Mouse (Mus musculus) heart, embryonic 14.5 days (tissue): ENCODE measurements around the gene Stx2. TPM values are rescaled to one million over a fixed set of nuclear protein-coding genes. Genes with fewer than 3 reads are reported as not detected.

ENCODE experiments used
- ATAC-seq: fragments of 200-750 bp; cut with Nextera tagmentation; 2 replicates; pipeline ENCODE4 v1.8.0; 2017; ENCODE audit warnings: low read depth, moderate TSS enrichment; ENCODE audit not compliant: insufficient number of reproducible peaks, insufficient read depth, low FRiP score
- H3K27ac ChIP-seq, 2 experiments: fragments of 200-500 bp in 1 of 2; fragments of 300-500 bp in 1 of 2; sonication (generic) in 1 of 2; replicated peaks in 1 of 2; 2 replicates each; pipeline ENCODE4 v1.5.1; 2012 to 2014; ENCODE audit warnings: low read depth in 2 of 2, low read length in 2 of 2, control low read depth in 1 of 2, mild to moderate bottlenecking in 1 of 2, mixed read lengths in 1 of 2; ENCODE audit not compliant: control insufficient read depth in 1 of 2, insufficient read depth in 1 of 2
- H3K27me3 ChIP-seq: fragments of 300-500 bp; sonication (generic); 2 replicates; pipeline ENCODE4 v1.6.1; 2014; ENCODE audit warnings: mild to moderate bottlenecking, low read length, control low read depth; ENCODE audit not compliant: control insufficient read depth, insufficient read depth
- H3K36me3 ChIP-seq: fragments of 300-500 bp; sonication (generic); 2 replicates; pipeline ENCODE4 v1.6.1; 2014; ENCODE audit warnings: mild to moderate bottlenecking, control low read depth, low read length, mixed read lengths; ENCODE audit not compliant: control insufficient read depth, insufficient read depth
- H3K4me1 ChIP-seq, 2 experiments: fragments of 200-500 bp in 1 of 2; fragments of 300-500 bp in 1 of 2; sonication (generic) in 1 of 2; 2 replicates each; pipeline ENCODE4 v1.6.1; 2012 to 2014; ENCODE audit warnings: low read length in 2 of 2, control low read depth in 1 of 2, mixed read lengths in 1 of 2; ENCODE audit not compliant: control insufficient read depth in 2 of 2, insufficient read depth in 2 of 2
- H3K4me2 ChIP-seq: fragments of 300-500 bp; sonication (generic); 2 replicates; pipeline ENCODE4 v1.6.1; 2014; ENCODE audit warnings: mild to moderate bottlenecking, low read length
- H3K4me3 ChIP-seq, 2 experiments: fragments of 200-500 bp in 1 of 2; fragments of 300-500 bp in 1 of 2; sonication (generic) in 1 of 2; 2 replicates each; pipeline ENCODE4 v1.5.1; 2012 to 2014; ENCODE audit warnings: low read length in 2 of 2, mild to moderate bottlenecking in 2 of 2, control low read depth in 1 of 2, low read depth in 1 of 2, moderate library complexity in 1 of 2; ENCODE audit not compliant: control insufficient read depth in 1 of 2, insufficient read depth in 1 of 2
- H3K9ac ChIP-seq: fragments of 300-500 bp; sonication (generic); 2 replicates; pipeline ENCODE4 v1.6.1; 2014; ENCODE audit warnings: mild to moderate bottlenecking, low read length
- H3K9me3 ChIP-seq: fragments of 300-500 bp; sonication (generic); 2 replicates; pipeline ENCODE4 v1.6.1; 2016; ENCODE audit warnings: low read length, control low read depth; ENCODE audit not compliant: control insufficient read depth
- WGBS: fragments of 180-500 bp; shearing (Covaris S2); extraction: QIAGEN DNeasy Blood & Tissue Kit; methylation state at CpG from one replicate; pipeline ENCODE4 v1.1.7; 2014; 5-methylcytosine and 5-hydroxymethylcytosine counted together
- polyA plus RNA-seq: library from polyadenylated mRNA; unstranded; fragments of >200 nt; fragmentation: Nextera tagmentation; extraction: Ambion mirVana; gene quantifications from 2 replicates; pipeline ENCODE4 v1.2.1, GENCODE M21; 2014

Gene Stx2
- polyA plus RNA-seq, 1 experiment from 2014 or later = 21.3 TPM

DNA sequence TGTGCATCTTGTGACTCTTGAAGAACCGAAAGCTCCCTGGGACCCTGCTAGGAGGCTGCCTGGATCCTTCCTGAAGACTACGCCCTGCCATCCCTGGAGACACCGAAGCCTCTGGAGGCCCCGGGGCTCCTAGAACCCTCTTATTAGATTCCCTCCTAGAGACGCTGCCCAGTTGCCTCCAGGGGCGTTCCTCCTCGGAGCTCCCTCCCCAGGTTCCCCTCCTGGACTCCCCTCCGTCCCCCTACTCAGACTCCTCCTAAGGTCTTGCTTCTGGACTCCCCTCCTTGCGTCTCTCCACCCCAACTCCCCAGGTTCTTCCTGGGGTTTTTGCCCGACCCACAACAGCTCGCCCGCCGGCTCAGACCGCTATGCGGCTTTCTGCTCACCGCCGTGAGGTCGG is 366 bp downstream of the Stx2 start:
- Histone ChIP-seq H3K9me3 (no peaks in the 10 kb centered on the region), H3K36me3 (peaks cover 6% of the 10 kb centered on the region; the same call in 1 of the 2 replicates), H3K27me3 (no peaks in the 10 kb centered on the region), H3K4me3 (peak overlapping the region; percentile 56 to 66), H3K27ac (peak overlapping the region in 1 of 2 experiments; percentile 12; a peak in 2 of 4 replicates), H3K4me1 (peaks cover 7 to 9% of the 10 kb centered on the region in 2 experiments), H3K9ac (peak overlapping the region; percentile 77), H3K4me2 (peak overlapping the region; percentile 85)
- 0% methylated on average over 18 of the region's 18 CpGs for WGBS
- 0 out of 2 replicates have a peak, but pooled peaks have one; percentile 5 for ATAC-seq

DNA sequence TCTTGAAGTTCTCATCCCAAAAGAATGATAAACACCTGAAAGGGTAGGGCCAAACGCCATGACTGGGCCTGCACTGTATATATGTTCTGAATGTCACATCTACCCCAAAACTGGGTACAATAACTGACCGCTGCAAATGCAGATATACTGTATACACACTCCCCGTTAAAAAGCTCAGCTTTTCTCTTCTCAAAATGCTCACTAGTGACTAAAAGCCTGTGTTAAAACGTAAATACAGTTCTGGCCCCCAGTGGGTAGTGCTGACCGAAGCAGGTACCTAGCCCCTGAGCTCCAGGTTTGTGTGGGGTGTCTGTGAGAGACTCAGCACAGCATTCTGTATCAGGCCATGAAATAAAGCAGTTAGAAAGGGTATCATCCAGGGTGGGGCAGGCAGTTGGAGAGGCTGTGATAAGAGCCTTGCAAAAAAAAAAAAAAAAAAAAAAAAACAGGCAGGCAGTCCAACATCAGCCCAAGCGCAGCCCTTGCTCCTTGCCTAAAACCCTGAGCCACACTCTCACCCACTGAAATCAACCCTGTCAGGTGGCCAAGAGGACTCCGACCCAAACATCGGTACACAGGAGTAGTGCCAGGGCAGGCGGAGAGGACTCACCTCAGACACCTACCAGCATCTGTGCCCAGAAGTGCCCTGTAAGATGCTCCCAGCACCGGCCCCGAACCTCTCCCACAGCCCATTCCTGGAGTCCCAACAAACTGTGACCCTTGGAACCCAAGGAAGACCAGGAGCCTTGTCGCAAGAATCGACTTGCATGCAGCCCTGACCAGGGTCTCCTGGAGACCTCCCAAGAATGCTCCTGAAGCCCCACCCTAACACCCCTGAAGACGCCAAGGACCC is 1.0 kb downstream of the Stx2 start:
- no peak overlapping the region for H3K27ac ChIP-seq
- peak overlapping the region; percentile 85 for H3K4me2 ChIP-seq
- no peaks in the 10 kb centered on the region for H3K27me3 ChIP-seq
- WGBS = 51% methylated on average over 14 of the region's 14 CpGs
- H3K4me3 ChIP-seq = peak overlapping the region; percentile 56 to 66
- H3K4me1 ChIP-seq = peaks cover 14% of the 10 kb centered on the region in 2 experiments
- peak overlapping the region; percentile 77 for H3K9ac ChIP-seq
- H3K9me3 ChIP-seq = no peaks in the 10 kb centered on the region
- peaks cover 6% of the 10 kb centered on the region; the same call in 1 of the 2 replicates for H3K36me3 ChIP-seq
- ATAC-seq = no peak

DNA sequence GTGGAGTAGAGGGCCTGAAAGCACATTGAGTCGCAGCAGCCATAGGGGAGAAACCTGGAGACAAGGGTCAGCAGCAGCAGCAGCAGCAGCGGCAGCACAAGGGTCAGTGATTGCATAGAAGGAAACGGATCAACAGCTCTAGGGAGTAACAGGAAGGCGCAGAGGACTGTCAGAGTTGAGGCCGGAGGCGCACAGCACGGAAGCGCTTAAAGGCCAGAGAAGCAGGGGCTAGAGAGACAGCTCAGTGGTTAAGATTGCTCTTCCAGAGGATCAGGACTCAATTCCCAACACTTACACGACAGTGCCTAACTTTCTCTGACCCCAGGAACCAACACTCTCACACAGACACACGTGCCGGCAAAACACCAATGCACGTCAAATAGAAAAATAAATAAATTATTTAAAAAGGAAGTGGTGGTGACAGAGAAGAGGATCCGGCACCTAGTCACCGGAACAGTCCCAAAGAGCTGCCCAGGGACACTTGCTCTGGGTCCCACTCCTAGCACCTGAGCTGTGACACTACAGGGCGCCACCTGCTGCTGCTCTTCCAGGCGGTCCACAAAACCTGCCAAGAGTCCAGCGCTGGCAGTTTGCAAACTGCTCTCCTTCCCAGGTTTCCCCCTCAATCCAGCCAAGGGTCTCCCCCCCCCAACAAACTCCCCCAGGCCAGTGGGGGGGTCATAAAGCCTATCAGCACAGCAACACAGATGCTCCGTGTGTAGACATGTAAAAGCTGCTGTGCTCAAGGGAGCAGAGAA is 2.2 kb downstream of the Stx2 start:
- no peaks in the 10 kb centered on the region for H3K9me3 ChIP-seq
- peak overlapping the region; percentile 41 to 50; a peak in 3 of 4 replicates for H3K27ac ChIP-seq
- 69% methylated on average over 18 of the region's 18 CpGs for WGBS
- no peak for ATAC-seq
- H3K4me2 ChIP-seq = peak overlapping the region; percentile 85
- H3K36me3 ChIP-seq = peaks cover 6% of the 10 kb centered on the region; the same call in 1 of the 2 replicates
- no peak overlapping the region for H3K9ac ChIP-seq
- H3K4me1 ChIP-seq = peaks cover 21 to 22% of the 10 kb centered on the region in 2 experiments
- H3K27me3 ChIP-seq = no peaks in the 10 kb centered on the region
- H3K4me3 ChIP-seq = no peak overlapping the region; a peak in 1 of 4 replicates

DNA sequence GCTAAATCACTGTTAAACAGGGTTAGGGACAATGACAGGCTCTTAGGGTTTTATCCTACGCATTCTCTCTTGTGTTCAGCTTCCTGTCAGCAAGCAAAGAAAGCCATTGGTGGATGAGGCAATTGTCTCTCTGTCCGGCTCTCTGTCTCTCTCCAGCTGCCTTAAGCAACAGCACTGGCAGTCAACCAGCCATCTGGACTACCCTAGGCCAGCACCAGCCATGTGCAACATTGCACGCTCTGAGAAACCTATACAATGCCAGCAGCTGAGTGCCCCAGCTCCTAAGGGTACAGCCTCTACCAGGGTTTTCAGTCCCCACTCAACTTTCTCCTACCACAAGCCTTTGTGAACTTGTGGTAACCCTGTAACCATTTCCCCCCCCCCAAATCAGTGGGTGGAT is 3.0 kb downstream of the Stx2 start:
- WGBS = 83% methylated on average over 3 of the region's 3 CpGs
- Histone ChIP-seq H3K27ac (peak overlapping the region; percentile 41 to 50; a peak in 1 of 4 replicates), H3K4me2 (0 out of 2 replicates have a peak overlapping the region, but pooled peaks have one; percentile 85), H3K27me3 (no peaks in the 10 kb centered on the region), H3K4me3 (no peak overlapping the region), H3K4me1 (peaks cover 26 to 29% of the 10 kb centered on the region in 2 experiments), H3K9me3 (no peaks in the 10 kb centered on the region), H3K36me3 (peaks cover 6% of the 10 kb centered on the region; the same call in 1 of the 2 replicates), H3K9ac (no peak overlapping the region)
- ATAC-seq = no peak

DNA sequence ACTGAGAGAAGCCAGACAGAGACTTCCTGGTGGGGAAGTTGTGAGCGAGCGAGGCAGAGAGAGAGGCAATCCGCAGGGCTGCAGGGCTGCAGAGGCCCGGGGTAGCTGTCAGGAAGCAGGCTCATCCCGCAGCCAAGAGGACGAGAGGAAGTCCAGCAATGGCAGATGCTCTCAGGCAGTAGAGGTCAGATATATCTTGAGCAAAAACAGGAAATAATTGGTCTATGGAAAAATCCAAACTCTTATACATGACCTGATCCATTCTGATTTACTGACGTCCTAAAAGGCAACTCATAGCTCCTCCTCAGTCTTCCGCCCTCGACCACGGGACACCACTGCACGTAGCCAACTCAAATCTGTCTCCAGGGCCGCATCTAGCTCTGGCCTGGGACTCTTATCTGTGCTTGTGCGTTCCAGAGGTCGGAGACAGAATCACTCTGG is 5.8 kb downstream of the Stx2 start:
- Histone ChIP-seq H3K27me3 (no peaks in the 10 kb centered on the region), H3K9ac (peak overlapping the region; percentile 52; the same call in 1 of the 2 replicates), H3K4me1 (peaks cover 19 to 29% of the 10 kb centered on the region in 2 experiments), H3K27ac (peak overlapping the region; percentile 79 to 89), H3K36me3 (peaks cover 16% of the 10 kb centered on the region; the same call in 1 of the 2 replicates), H3K4me3 (0 out of 4 replicates have a peak overlapping the region, but pooled peaks of 1 of the 2 experiments have one; percentile 12), H3K4me2 (peak overlapping the region; percentile 50), H3K9me3 (no peaks in the 10 kb centered on the region)
- peak; percentile 77 for ATAC-seq
- WGBS = 2% methylated on average over 14 of the region's 14 CpGs

DNA sequence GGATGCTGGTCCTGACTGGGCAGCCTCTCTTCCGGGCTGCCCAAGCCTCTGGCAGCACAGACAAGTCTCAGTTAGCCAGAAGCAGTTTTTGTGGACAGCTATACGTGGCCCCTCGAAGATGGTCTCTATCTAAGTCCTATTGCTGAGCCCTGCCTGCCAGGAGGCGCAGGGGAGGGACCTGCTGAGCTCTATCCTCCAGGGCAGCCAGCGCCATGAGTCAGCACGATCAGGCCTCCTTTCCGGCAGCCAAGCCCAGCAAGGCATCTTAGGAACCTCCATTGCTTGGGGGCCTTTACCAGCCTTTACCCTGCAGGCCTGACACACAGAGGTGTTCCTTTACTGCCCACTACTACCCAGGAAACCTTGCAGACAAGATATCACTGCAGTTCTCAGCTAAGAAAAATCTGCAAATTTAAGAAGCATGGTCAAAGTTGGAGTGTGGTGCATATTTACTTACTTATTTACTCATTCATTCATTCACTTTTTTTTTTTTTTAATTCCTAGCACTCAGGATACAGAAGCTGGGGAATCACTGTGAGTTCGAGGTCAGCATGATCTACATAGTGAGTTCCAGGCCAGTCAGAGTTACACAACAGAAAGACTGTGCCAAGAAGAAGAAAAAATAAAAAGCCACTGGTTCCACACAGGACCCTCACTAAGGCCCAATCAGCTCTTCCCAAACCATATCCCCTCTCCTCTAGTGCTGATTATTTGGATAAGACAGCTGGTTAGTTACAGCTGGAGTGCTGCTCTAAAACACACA is 7.5 kb downstream of the Stx2 start:
- Histone ChIP-seq H3K36me3 (peaks cover 21% of the 10 kb centered on the region; the same call in 1 of the 2 replicates), H3K27ac (no peak overlapping the region), H3K9me3 (no peaks in the 10 kb centered on the region), H3K4me1 (peaks cover 17 to 29% of the 10 kb centered on the region in 2 experiments), H3K27me3 (no peaks in the 10 kb centered on the region), H3K4me2 (no peak overlapping the region), H3K9ac (no peak overlapping the region), H3K4me3 (no peak overlapping the region)
- no peak for ATAC-seq
- WGBS = 42% methylated on average over 8 of the region's 8 CpGs
